Mouse (Mus musculus) 3134 (cell line): ENCODE measurements around the gene Hoxd10.

Experiments
- DNase-seq: peaks from one replicate; pipeline ENCODE4 v3.0.0-alpha.2; 2011; ENCODE audit warnings: low spot score; ENCODE audit not compliant: insufficient read length; ENCODE audit errors: extremely low read depth

Hoxd10 gene

GRCm38 (mm10) chr2:74691022-74691951, at the start of gene Hoxd10:
TSS of gene Hoxd10 (plus strand) at chr2:74691924.
- DNase-seq = no peak

GRCm38 (mm10) chr2:74642431-74642830, 49.3 kb upstream of the Hoxd10 start:
- DNase-seq = no peak

DNA sequence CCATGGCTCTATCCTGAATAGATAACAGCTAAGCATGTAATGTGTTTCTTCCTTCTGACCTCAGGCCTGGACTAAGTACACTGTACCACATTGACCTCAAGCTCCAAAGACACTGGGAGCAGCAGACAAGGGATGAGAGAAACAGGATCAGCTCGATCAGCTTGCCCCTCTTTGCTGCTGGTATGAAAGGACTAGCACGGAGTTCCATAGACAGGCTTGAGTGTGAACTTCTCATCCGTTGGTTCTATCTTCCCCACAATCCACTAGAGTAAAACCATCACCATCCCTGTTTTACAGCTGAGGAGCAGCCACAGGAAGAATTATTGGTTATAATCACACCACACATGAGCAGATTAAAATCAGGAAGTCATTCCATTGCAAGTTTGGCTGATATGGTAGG, 46.1 kb upstream of the Hoxd10 start:
- DNase-seq = no peak

DNA sequence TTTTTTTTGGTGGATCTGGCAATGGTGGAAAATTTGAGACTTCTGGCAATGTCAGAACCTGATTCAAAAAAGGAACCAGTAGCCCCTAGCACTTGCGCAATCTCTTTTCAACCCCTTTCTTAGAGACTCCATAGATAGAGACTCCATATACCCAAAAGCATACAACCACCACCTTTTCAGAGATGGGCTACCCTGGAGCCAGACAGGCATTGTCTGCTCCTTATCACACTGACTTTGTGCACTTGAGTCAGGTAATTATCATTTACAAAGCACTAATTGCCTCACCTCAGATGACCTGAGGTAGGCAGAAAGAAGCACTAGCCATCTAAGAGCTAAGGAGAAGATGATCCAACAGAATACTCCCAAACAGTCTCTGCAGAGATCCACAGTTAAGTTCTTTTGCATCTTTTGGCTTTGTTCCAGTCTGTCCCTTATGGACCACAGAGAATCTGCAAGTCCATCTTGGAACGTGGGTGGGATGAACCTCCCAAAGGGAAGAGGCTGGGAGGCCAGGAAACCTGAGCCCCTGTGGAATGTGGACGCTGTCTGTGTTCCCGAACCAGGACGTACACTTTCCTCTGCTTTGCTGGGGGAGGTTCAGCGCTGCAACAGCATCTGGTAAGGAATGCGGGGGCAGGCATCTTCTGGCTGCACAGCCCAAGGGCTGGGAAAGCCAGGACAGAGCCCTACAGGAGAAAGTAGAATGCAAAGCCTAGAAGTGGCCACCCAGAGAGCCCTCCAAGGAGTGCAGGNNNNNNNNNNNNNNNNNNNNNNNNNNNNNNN, 44.5 kb upstream of the Hoxd10 start:
- DNase-seq = no peak

GRCm38 (mm10) chr2:74652996-74653340, 38.8 kb upstream of the Hoxd10 start:
- DNase-seq = no peak

GRCm38 (mm10) chr2:74653781-74654535, 37.8 kb upstream of the Hoxd10 start:
- no peak for DNase-seq

GRCm38 (mm10) chr2:74654743-74655419, 36.8 kb upstream of the Hoxd10 start:
- DNase-seq = no peak

GRCm38 (mm10) chr2:74655420-74655781, 36.3 kb upstream of the Hoxd10 start:
- DNase-seq = no peak

DNA sequence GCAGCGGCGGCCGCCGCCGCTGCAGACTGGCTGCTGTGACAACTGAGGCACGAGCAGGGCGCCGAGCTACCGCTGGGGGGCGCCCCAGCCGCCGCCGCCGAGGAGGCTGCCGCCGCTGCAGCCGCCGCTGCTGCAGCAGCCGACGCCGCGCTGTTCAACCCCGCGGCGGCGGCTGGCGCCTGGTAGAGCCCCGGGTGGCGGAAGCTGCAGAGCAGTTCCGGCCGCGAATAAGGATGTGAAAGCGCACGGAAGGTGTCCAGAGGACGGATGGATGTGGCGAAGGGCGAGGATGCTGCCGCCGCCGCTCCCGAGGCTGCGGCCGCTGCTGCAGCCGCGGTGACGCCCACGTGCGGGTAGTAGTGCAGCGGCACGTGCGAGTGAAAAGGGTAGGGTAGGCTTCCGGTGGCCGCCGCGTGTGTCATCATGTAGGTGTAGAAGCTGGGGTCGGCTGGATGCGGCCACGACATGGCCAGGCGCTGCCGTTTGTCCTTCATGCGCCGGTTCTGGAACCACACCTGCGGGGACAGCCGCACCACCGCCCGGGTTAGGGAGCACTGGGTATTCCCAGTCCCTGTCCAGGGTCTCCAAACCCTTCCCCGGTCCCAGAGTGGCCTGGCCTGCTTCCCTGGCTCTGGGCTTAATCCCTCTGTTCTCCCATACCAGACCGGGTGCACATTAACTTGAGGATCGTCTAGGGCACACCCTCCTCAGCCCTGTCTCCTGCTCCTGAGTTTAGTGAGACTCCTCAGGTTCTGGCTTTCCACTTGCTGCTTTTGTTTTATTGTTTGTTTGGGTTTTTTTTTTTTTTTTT, 35.7 kb upstream of the Hoxd10 start:
- DNase-seq = no peak

- no peak for DNase-seq
These were observed 35.1 kb upstream of the Hoxd10 start for GRCm38 (mm10) chr2:74656632-74657021.

GRCm38 (mm10) chr2:74657251-74658023, 34.3 kb upstream of the Hoxd10 start:
- no peak for DNase-seq

DNA sequence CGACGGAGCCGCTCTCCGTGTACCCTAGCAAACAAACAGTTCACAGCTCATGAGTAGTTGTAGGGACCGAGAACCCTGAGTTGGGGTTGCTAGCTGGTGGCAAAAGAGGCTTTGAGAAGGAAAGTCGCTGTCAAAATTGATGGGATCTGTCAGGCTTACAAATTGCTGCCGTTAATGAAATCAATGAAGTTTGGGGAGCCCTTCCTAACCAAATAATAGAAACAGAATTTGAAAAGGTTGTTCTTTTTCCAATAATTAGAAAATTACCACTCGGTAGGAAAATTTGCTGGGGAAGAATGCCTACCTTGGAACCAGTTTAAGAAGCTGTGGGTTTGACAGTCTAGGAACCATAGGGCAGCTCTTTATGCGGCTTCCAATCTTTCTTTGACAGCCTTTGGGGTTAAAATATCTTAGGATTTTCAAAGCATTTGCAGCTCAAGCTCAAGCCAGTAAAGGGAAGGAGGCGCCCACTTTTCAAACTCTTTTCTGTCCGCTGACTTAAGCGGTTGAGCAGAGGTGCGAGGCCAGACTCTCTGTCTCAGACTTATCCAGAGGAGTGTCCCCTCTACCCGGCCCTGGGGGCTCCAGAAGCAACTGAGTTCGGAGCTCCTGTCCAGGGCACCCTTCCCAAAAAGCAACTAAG, 33.6 kb upstream of the Hoxd10 start:
- DNase-seq = no peak

DNA sequence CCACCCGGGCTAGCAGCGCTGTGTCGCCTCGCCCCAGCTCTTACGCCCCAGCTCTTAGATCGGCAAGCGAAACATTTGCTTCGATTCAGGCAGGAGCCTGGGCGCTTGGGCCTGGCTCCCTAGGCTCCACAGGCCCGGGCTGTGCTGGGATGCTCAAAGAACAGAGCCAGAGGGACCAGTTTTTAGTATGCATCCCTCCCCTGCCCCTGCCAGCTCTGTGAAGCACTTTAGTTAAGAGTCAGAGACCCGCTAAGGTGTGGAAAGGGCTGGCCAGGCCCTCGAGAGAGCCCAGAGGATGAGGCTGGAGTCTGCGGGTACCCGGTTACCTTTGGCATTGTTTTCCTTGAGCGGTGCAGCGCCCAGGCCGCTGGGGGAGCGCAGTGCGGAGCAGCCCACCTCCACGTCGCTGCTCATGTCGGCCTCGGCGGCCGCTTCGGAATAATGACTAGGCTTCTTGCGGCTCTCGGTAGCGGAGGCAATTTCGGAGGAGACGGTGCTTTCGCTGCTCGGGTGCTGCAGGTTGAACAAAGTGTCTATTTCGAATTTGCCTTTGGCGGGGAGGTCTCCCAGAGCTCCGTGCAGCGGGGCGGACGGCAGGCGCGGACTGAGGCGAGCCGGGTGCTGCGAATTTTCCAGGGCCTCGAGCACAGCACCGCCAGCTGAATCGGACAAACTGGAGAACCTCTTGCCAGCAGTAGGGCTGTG, 32.9 kb upstream of the Hoxd10 start:
- DNase-seq = no peak

GRCm38 (mm10) chr2:74659507-74660005, 32.2 kb upstream of the Hoxd10 start, which contains the start of gene Evx2:
TSS of gene Evx2 (minus strand) at chr2:74659557.
- no peak for DNase-seq

GRCm38 (mm10) chr2:74660421-74661375, 31.0 kb upstream of the Hoxd10 start:
- no peak for DNase-seq

GRCm38 (mm10) chr2:74661685-74662084, 30.0 kb upstream of the Hoxd10 start:
- no peak for DNase-seq
